ENCODE assay signal across 27 mouse cellular contexts in genomic region chr17:67962858-67963257, GRCm38 (mm10). TPM values are rescaled to one million over a fixed set of nuclear protein-coding genes. Genes with fewer than 3 reads are reported as not detected.
"Had no signal": no experiment of that assay in that cellular context is flagged by ENCODE, and none has a peak within 500 bp of the region (broad histone marks: within the 10 kb centered on the region; RNA-seq: fewer than 3 reads in every experiment).

No protein-coding gene starts in this region.

- H3K27ac ChIP-seq: embryonic facial prominence, embryonic 10.5 days; embryonic facial prominence, embryonic 12.5 days; embryonic facial prominence, embryonic 13.5 days; embryonic facial prominence, embryonic 15.5 days; forebrain, embryonic 10.5 days; forebrain, embryonic 12.5 days; forebrain, embryonic 15.5 days; gastrocnemius, adult 2 months; heart, adult 2 months; heart, embryonic 10.5 days had no signal

- H3K9ac ChIP-seq: embryonic facial prominence, embryonic 12.5 days; embryonic facial prominence, embryonic 13.5 days; embryonic facial prominence, embryonic 15.5 days; forebrain, embryonic 12.5 days; forebrain, embryonic 15.5 days; forebrain, postnatal 0 days had no signal

- H3K4me2 ChIP-seq: embryonic facial prominence, embryonic 12.5 days; embryonic facial prominence, embryonic 13.5 days; embryonic facial prominence, embryonic 15.5 days; forebrain, embryonic 12.5 days; forebrain, embryonic 15.5 days had no signal

- ATAC-seq: forebrain, embryonic 14.5 days; forebrain, embryonic 15.5 days; forebrain, embryonic 16.5 days; forebrain, postnatal 0 days had no signal

- DNase-seq: cerebellum, adult 18-20 months; cerebellum, adult 2 months; cerebellum, adult 8-10 months; cerebellum, adult 9-10 months; cerebellum, adult 9-11 months; cerebellum, postnatal 14 days; cerebellum, postnatal 25 days; cerebellum, postnatal 36 days; embryo, embryonic 11 days; forebrain, postnatal 0 days; gastrocnemius, adult 2 months; gastrocnemius, postnatal 10 days; gastrocnemius, postnatal 14 days; gastrocnemius, postnatal 36 days; heart, adult 18-20 months; heart, adult 2 months had no signal

- H3K27me3 ChIP-seq: embryonic facial prominence, embryonic 12.5 days; embryonic facial prominence, embryonic 13.5 days; embryonic facial prominence, embryonic 15.5 days; forebrain, embryonic 12.5 days; forebrain, embryonic 15.5 days had no signal

- H3K9me3 ChIP-seq: embryonic facial prominence, embryonic 10.5 days; embryonic facial prominence, embryonic 12.5 days; embryonic facial prominence, embryonic 13.5 days; embryonic facial prominence, embryonic 15.5 days; forebrain, embryonic 10.5 days; forebrain, embryonic 12.5 days; forebrain, embryonic 15.5 days; heart, embryonic 10.5 days had no signal

- H3K4me1 ChIP-seq: forebrain, embryonic 12.5 days; forebrain, embryonic 15.5 days had no signal

- H3K4me3 ChIP-seq: embryonic facial prominence, embryonic 10.5 days; embryonic facial prominence, embryonic 12.5 days; embryonic facial prominence, embryonic 13.5 days; embryonic facial prominence, embryonic 15.5 days; erythroblast, embryonic 14.5 days; forebrain, embryonic 10.5 days; forebrain, embryonic 12.5 days; forebrain, embryonic 15.5 days; gastrocnemius, adult 2 months; heart, adult 2 months; heart, embryonic 10.5 days had no signal

- H3K36me3 ChIP-seq: embryonic facial prominence, embryonic 12.5 days; embryonic facial prominence, embryonic 13.5 days; embryonic facial prominence, embryonic 15.5 days; forebrain, embryonic 10.5 days; forebrain, embryonic 12.5 days; forebrain, embryonic 15.5 days had no signal

RNA-seq across cellular contexts. Expression of gene Arhgap28, which starts 41.1 kb away (rescaled TPM):
- polyA plus RNA-seq: erythroblast, embryonic 14.5 days had no signal
